Mouse (Mus musculus) cerebellum, postnatal 36 days (tissue): ENCODE results near the gene Trim46.
"Not testable (repeated sequence)": the region's sequence is repeated elsewhere in the genome, so short reads cannot be mapped to it uniquely, and the experiment has no call there.

Experiments used
- DNase-seq, 2 experiments: peaks; one replicate each; pipeline ENCODE4 v3.0.0; 2021 to 2022; ENCODE audit warnings: mixed read lengths in 2 of 2

The Trim46 gene

DNA sequence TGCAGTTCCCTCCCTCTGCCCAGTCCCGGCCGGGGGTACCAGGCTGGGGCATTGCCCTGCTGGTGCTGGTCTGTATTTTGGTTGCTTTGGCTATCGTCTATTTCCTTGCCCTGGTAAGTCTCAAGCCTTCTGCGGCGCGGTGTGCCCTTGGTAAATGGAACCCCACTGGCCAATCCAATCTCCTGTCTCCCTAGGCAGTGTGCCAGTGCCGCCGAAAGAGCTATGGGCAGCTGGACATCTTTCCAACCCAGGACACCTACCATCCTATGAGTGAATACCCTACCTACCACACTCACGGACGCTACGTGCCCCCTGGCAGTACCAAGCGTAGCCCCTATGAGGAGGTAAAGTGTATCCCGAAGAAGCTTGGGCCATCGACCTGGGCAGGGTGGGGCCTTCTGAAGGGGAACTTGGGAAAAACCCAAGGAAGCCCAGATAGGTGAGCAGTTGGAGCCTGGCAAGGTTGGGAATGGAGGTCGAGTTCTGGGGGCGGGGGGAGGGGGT, 14.3 kb downstream of the Trim46 start:
- DNase-seq: no peak

DNA sequence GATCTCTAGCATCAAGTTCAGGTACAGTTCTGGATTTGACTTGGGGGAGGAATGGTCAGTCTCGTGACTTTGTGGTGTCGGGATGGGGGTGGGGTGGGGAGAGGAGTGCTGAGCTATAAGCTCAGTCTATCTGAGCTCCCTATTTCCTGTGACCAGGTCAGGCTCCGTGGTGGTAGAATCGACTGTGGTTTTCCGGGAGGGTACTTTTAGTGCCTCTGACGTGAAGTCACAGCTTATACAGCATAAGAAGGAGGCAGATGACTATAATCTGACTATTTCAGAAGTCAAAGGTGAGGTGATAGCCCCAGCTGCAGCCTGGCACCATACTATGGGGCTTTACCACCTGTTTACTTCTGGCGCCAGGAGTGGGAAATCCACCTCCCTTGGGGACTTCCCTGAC, 14.8 kb downstream of the Trim46 start:
- DNase-seq: no peak

DNA sequence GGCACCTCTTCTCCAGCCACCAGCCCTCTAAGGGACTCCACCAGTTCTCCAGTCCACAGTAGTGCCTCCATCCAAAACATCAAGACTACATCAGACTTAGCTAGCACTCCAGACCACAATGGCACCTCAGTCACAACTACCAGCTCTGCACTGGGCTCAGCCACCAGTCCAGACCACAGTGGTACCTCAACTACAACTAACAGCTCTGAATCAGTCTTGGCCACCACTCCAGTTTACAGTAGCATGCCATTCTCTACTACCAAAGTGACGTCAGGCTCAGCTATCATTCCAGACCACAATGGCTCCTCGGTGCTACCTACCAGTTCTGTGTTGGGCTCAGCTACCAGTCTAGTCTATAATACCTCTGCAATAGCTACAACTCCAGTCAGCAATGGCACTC, 15.5 kb downstream of the Trim46 start:
- no peak for DNase-seq

DNA sequence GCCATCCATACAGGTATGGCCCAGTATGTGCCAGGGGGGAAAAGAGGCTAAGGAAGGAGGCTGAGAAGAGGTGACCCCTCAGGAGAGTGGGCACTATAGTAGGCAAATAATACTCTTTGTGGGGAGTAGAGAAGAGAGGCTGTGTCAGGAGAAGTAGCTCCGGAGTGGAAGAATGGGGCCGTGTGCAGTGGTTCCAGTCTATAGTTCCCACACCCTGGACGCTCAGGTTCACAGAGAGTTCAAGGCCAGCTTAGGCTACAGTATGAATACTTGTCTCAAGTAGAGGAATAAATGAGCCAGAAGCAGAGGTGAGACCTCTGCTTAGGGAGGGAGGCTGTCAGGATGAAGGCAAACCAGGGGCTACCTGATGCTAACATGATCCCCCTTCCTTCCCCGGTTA, 16.8 kb downstream of the Trim46 start:
- no peak for DNase-seq

DNA sequence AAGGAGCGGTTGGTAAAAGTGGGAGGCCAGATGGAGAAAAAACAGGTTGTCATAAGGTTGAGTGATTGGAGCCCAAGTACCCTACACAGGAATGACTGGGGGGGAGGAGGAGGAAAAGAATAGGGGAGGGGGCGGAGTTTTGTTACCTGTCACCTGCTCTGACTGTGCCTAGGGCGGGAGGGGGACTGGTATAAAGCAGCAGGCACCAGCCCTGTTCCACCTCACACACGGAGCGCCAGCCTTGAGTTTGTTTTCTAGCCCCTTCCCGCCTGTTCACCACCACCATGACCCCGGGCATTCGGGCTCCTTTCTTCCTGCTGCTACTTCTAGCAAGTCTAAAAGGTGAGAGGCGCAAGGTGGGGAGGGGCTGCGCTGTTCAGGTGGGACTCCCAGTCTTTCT, 17.3 kb downstream of the Trim46 start, which contains the start of gene Muc1:
TSS of gene Muc1 (plus strand) at position 222 of the 400 bp plus-strand sequence.
- no peak for DNase-seq

DNA sequence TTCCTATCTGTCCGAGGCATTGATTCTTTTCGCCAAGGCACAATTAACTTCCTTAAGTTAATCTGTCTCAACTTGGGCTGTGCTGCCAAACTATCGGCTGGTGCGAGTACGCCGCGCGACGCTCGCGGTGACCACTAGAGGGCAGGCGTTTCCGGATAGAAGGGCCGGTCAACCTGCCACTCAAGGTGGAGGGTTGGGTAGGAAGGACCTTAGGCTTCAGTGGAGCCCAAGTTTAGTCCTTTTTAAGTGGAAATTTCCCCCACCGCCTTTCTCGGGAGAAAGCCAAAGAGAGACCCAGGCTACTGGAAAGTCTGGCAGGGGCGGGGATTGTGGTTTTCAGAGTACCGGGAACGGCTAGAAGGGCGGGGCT, 17.9 kb downstream of the Trim46 start:
- peak; percentile 87 to 90 for DNase-seq

DNA sequence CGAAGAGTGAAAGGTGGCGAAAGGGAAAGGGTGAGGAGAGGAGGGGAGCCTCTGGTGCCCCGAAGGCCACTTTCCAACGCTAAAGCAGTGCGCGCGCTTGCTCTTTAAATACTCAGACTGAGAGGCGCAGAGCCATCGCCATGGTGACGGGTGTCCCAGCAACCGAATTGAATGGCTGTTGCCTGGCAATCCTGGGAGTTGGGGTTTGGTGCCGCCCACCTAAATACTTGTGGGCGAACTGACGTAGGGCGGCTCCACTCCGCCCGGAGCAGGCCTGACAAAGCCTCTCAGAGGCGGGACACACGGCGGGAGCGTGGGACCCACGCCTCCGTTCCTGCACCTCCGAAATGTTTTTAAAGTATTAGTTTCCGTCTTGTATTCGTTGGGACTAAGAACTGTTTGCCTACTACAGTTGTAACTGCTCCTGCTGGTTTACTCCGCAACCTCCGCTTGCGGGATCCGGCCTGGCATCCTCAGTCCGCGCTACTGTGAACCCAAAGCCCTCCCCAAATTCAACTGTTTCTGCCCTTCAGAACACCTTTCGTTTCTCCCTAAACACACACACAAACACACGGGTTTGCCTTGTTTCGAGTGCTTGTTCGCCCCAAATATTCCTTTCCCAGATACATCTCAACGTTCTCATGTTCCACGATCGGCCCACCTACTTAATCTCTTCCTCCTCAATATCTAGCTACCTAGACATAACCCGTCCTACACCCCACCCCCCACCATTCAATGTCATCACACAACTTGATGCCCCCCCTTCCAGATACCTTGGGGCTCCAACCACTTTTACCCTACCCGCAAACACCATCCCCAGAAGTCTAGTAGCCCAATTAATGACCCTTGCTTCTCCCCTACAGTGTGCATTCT, 18.6 kb downstream of the Trim46 start:
- peak; percentile 41 to 54 for DNase-seq

DNA sequence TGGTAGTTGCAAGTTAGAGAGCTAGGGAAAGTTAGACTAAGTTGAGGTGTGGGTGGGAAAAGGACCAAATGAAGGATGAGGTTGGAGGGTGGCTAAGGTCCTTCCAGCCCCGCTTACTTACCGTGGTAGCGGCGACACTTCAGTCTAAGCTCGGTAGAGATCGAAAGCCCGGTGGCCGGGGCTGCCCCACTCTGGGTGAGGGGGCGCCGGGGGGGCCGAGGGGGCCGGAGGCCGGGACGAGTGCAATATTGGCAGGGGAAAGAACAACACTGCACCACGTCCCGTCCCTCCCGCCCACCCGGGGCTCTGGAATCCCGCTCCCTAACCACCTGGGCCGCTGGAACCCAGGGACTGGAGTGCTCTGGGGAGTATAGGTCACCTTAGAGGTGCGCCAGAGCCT, 19.2 kb downstream of the Trim46 start, which contains the start of gene Mtx1:
TSS of gene Mtx1 (minus strand) at position 189 of the 400 bp plus-strand sequence.
- no peak for DNase-seq

DNA sequence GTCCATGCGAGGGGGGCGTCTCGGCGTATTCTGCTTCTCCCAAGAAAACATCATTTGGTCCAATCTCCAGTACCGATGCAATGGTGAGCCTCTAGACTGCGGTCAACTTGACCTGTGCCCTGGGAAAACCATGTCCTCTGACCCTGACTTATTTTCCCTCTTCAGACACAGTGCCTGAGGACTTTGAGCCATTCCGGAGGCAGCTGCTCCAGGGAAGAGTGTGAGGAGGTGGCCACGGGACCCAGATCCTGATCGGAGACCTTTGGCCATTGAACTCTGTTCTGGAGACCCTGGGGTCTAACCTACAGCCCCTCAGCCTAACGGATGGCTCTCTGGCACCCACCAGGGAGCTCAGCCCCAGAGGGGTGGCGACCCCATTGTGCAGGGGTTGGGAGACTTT, 19.7 kb downstream of the Trim46 start:
- DNase-seq: no peak

DNA sequence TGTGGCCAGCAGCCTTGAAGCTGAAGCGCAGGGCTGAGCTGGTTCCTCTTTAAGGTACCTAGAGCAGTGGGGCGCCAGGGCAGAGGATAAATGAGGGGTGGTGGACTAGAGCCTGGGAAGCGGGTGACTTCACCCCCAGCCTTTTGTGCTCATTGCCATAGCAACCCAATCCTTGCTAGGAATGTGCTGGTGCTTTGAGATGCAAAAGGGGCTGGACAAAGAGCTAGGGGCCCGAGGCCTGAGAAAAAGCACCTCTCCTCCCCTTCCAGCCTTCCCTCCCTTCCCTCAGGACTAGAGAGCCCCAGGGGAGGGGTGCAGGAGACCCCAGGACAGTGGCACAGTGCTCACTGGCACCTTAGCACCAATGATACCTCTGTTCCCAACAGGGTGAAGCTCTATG, 20.2 kb downstream of the Trim46 start:
- no peak for DNase-seq

DNA sequence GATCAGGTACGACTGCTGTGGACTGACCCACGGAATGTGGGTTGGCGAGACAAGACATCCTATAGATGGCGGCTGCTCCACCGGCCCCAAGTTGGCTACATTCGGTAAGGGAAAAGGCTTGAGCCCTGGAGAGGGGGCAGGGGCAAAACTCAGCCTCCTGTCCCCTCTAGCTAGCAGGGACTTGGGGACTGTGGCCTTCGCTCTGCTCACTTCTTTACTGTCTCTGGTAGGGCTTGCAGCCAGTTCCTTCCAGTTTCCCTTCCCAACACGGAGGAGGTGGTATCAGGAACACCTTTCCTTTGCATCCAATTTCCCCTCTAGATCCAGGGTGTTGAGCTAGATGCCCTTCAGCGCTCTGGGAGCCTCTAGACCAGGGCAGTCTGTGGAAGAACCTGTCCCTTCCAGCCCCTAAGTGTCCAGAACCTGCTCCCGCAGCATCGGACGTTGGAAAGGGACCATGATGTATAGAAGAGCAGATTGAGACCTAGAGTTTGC, 20.7 kb downstream of the Trim46 start:
- DNase-seq: no peak

DNA sequence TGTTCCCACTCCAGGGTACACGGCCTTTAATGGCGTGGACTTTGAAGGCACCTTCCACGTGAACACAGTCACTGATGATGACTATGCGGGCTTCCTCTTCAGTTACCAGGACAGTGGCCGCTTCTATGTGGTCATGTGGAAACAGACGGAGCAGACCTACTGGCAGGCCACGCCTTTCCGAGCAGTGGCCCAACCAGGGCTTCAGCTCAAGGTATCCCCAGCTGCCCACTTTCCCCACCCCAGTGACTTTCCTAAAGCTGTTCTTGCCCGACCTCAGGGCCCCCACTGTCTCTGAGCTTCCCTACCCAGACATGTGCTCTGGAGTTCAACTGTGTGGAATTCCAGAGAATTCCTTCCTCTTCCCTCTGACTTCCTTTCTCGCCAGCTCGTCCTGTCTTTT, 21.3 kb downstream of the Trim46 start:
- DNase-seq: no peak

DNA sequence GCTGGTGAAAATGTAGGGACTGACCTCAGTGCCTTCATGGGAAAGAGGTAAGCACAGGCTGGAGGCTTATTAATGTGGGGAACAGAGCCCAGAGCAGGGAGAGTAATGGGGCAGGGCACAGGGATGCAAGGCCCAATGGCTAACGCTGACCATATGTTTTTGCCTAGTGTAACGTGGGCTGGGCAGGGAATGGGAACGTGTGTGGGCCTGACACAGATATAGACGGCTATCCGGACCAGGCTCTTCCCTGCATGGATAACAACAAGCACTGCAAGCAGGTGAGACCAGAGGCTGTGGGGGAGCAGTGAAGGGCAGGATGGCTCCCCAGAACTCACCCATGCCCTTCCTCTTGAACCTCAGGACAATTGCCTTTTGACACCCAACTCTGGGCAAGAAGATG, 24.9 kb downstream of the Trim46 start:
- DNase-seq: no peak

DNA sequence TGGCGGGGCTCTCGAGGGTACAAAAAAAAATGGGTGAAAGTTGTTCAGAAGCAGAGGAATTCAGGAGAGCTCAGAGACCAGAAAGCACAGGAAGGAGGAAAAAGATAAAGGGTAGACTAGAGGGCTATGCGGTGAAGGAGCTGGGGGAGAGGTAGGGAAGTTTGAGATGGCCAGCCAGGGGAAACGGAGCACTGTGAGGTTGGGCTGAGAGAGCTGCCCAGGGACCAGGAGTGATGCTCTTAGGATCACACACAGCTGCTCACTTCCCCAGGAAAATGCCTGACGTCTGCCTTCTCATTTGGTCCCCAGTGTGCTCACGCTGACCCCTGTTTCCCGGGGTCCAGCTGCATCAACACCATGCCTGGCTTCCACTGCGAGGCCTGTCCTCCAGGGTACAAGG, 26.6 kb downstream of the Trim46 start:
- no peak for DNase-seq

DNA sequence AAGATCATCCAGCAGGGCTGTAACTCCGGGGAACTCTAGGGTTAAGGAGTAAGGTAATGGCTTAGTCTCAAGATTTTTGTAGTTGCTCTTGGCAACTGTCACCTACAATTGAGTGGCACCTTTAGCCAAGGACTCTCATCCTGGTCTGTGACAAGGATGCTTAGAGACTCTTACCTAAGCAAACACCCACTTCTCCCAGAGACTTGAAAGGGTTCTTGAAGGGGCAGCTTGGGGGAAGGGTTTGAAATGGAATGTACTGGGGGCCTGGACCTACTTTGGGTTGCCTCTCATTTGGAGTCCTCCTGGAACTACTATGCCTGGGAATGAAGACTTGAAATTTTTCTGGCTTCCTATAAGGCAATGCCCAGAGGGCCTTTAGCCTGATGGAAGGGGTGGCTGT, 27.8 kb downstream of the Trim46 start:
- DNase-seq: no peak

DNA sequence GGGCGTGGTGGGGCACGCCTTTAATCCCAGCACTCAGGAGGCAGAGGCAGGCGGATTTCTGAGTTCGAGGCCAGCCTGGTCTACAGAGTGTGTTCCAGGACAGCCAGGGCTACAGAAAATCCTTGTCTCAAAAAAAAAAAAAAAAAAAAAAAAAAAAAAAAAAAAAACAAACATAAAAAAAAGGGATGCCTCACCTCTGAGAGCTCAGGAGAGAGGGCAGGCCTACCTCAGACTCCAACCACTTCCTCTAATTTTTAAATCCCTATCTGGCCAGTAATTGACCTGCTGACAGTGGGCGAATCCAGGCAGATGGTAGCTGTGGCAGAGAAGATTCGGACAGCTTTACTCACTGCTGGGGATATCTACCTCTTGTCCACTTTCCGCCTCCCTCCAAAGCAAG, 29.7 kb downstream of the Trim46 start:
- DNase-seq: not testable (repeated sequence)

DNA sequence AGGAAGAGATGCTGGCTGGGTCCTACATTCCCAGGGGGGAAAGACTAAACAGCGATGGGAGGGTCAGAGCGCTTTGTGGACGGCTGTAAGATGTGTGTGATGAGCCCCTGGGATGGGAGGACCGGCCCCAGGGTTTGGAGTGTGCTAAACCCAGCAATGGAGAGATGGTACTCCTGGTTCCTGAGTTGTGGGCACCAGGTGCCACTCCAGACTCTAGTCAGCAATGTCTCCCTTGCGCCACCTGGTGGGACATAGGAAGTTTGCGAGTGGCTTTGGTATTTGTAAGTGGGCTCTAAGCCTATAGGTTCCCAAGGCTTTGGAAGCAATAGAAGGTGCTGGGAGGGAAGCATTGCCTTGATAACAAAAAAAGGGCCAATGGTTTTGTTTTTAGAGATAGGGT, 30.3 kb downstream of the Trim46 start:
- DNase-seq: peak; percentile 87 to 91

DNA sequence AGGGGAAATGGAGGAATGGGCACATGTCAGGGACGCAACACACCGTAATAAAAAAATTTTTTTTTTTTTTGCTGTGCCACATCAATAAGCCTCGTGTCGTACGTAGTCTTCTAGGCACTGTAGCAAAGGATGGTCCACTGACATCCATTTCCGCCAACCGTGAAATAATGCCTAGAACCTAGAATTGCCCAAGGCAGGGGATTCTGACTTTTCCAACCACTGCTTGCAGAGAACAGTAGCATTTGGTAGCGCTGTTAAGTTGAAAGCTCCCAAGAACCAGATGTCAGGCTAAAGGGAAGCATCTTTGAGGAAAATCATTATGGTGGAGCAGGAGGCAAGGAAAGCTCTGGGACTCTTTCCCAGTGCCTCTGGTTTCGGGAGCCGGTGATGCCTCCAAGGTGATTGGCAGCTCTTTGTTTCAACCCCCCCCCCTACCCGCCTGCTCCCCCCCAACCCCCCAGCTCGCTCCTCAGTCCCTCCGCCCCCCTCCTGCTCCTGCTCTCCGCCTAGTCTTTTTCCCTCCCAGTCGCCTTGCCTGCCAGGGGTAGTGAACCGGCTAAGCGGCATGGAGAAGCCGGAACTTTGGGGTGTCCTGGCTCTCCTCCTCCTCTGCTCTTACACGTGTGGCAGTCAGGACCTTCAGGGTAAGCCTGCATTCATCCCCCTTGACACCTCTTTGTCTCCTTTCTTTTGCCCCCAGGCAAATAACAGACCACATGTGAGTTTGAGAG, 31.3 kb downstream of the Trim46 start, which contains the start of gene Thbs3:
TSS of gene Thbs3 (plus strand) at position 500 of the 731 bp plus-strand sequence.
- no peak for DNase-seq

DNA sequence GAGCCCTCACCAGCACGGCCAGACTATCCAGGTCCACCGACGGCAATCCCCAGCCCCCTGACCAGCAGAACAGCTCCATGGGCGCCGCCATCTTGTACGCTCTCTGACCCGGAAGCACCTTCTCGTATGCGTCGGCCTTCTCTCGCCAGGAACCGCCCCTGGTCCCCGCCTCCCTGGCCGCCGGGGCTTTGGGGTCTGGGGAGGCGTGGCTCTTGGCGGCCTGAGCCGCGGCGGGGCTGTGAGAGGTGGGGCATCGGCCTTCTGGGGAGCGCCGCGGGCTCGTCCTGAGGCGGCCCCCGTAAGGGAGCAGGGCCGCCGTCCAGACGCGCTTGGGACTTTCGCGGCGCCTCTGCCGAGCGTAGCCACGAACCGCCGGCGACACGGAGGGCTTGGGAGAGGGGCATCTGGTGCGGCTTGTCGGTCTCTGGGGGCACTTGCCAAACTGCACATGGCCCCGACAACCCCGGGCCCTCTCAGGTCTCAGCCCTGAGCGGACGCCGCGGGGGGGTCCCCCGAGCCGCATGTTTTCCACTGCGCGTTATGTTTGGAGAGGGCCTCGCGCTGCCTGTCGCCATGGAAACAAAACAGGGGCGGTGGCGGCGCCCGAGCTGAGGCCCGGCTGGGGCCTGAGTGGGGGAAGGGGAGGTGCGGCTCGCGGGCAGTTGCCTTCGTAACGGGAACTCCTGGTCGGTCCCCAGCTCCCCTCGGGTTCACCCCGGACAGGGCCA, 32.1 kb downstream of the Trim46 start:
- DNase-seq: peak; percentile 85 to 88

DNA sequence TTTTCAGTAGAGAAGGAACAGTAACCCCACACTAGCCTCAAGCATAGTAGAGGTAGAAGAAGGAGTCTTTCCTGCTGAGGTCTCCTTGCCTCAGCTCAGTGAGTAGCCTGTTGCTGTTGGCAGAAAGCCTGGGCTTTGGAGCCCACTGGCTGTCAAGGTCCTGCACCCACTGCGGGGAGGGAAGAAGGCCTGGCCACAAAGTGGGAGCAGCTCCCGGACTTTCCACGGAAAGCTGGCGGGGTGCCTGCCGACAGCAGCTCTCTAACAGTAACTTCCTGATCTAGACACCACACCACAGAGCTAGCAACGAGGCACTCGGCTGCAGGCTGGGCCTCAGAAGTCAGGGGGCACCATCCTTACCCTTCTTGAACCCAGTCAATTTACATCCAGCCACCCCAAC, 35.4 kb downstream of the Trim46 start:
- DNase-seq: no peak

DNA sequence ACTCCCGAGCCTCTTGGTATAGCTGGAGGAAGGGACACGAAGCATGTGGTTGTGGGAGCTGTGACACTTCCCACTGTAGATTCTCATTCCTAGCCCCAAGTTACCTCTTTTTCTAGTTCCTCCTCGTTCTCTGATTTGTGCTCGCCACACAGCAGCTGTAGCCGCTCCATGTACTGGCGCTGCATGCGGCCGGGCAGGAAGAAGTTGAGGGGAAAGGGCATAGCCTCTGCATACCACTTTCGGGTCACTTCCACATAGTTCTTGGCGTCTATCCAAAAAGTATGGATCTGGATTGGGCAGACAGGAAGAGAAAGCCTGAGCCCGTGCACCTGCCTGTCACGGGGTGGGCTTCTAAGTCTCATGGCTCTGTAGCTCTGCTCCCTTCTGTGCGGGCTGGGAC, 35.9 kb downstream of the Trim46 start:
- DNase-seq: no peak

DNA sequence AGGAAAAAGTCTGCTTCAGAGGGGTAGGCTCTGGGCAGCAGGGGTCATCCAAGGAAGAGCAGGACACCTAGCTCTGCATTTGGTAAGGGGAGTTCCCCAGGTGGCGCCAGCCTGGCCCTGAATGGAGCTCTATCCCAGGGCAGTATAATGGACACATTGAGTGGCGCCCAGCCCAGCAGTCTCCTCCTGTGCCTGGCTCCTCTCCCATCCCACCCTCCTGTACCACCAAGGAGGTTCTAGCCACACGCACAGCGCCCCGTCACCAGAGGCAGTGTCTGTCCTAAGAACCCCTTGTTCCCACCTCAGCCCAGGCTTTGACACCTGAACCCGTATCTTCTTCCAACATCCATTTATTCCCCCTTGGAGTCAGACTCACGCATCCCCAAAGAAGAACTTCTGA, 36.4 kb downstream of the Trim46 start:
- DNase-seq: no peak

DNA sequence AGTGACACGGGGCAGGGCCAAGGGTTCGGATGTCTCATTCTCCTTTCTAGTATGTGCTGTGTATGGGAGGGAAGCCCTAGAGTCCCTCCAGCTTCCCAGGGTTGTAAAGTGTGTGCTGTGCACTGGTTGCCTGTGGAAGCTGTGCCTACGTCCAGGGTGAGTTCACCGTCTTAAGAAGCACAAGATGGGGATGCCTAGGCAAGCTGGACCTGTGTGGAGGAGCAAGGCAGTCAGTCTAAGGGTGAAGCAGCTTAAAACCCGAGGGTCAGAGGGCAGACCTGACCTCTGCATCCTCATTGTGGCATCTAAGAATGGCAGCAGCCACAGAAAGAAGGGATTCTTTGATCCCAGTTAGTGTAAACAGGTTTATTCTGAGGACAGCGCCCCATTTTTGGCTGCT, 37.4 kb downstream of the Trim46 start:
- no peak for DNase-seq
